Mouse (Mus musculus) MEL (cell line): ENCODE measurements at regions not wholly inside any gene's neighbourhood (a gene's known extent, or its start where the extent isn't known, plus 50 kb on each side); places are given as distances from the start of the nearest gene placed in this dataset.

ENCODE experiments used
- DNase-seq: peaks from one replicate; pipeline ENCODE4 v3.0.0; 2011; ENCODE audit warnings: low read depth, low spot score
- H3K27ac ChIP-seq: 2 replicates; pipeline ENCODE4 v1.5.1; 2012; ENCODE audit warnings: low read depth, mild to moderate bottlenecking, control low read depth, low read length, moderate library complexity; ENCODE audit not compliant: control insufficient read depth
- H3K27me3 ChIP-seq, 2 experiments: fragments of 150-350 bp in 1 of 2; sonication (generic) in 1 of 2; 2 replicates each; pipeline ENCODE4 v1.6.1; 2012; ENCODE audit warnings: low read length in 2 of 2, mild to moderate bottlenecking in 2 of 2, improper control_type of control experiment in 1 of 2, moderate library complexity in 1 of 2; ENCODE audit not compliant: insufficient read depth in 2 of 2, control insufficient read depth in 1 of 2
- H3K36me3 ChIP-seq, 2 experiments: 2 replicates each; pipeline ENCODE4 v1.6.1; 2012 to 2014; ENCODE audit warnings: low read length in 2 of 2, improper control_type of control experiment in 1 of 2, inconsistent platforms in 1 of 2, mild to moderate bottlenecking in 1 of 2; ENCODE audit not compliant: insufficient read depth in 2 of 2, control insufficient read depth in 1 of 2
- H3K4me1 ChIP-seq, 2 experiments: fragments of 150-350 bp in 1 of 2; sonication (generic) in 1 of 2; 2 replicates each; pipeline ENCODE4 v1.6.1; 2012; ENCODE audit warnings: low read length in 2 of 2, improper control_type of control experiment in 1 of 2, mild to moderate bottlenecking in 1 of 2; ENCODE audit not compliant: insufficient read depth in 2 of 2, control insufficient read depth in 1 of 2
- H3K4me3 ChIP-seq, 2 experiments: fragments of 150-350 bp in 1 of 2; sonication (generic) in 1 of 2; 2 replicates each; pipeline ENCODE4 v1.5.1; 2012; ENCODE audit warnings: low read depth in 2 of 2, low read length in 2 of 2, mild to moderate bottlenecking in 2 of 2, moderate library complexity in 2 of 2, control low read depth in 1 of 2, improper control_type of control experiment in 1 of 2; ENCODE audit not compliant: control insufficient read depth in 1 of 2, insufficient read depth in 1 of 2
- H3K79me2 ChIP-seq: 2 replicates; pipeline ENCODE4 v1.6.1; 2012; ENCODE audit warnings: mild to moderate bottlenecking, low read length, moderate library complexity; ENCODE audit not compliant: control insufficient read depth, poor library complexity, insufficient read depth
- H3K9ac ChIP-seq: 2 replicates; pipeline ENCODE4 v1.6.1; 2012; ENCODE audit warnings: low read depth, mild to moderate bottlenecking, control low read depth, low read length, moderate library complexity; ENCODE audit not compliant: control insufficient read depth, poor library complexity, severe bottlenecking
- H3K9me3 ChIP-seq: fragments of 150-350 bp; sonication (generic); replicated peaks from 2 replicates; pipeline ENCODE4 v1.6.1; 2012; ENCODE audit warnings: mild to moderate bottlenecking, low read length, improper control_type of control experiment, moderate library complexity; ENCODE audit not compliant: insufficient read depth
- BHLHE40 ChIP-seq: IDR thresholded peaks from 2 replicates; pipeline ENCODE4 v1.6.1; 2012; ENCODE audit warnings: low read depth, mild to moderate bottlenecking, inconsistent platforms, low read length, improper control_type of control experiment, borderline replicate concordance
- CTCF ChIP-seq, 3 experiments: IDR thresholded peaks in 2 of 3; conservative IDR thresholded peaks in 1 of 3; 2 replicates each; pipeline ENCODE4 v1.5.1; 2011 to 2012; ENCODE audit warnings: low read length in 3 of 3, low read depth in 2 of 3, mild to moderate bottlenecking in 2 of 3, improper control_type of control experiment in 1 of 3, inconsistent platforms in 1 of 3, mixed read lengths in 1 of 3, moderate library complexity in 1 of 3; ENCODE audit not compliant: control insufficient read depth in 1 of 3, insufficient read depth in 1 of 3, poor library complexity in 1 of 3, severe bottlenecking in 1 of 3
- ELF1 ChIP-seq: IDR thresholded peaks from 2 replicates; pipeline ENCODE4 v1.6.1; 2014; ENCODE audit warnings: low read depth, mild to moderate bottlenecking, inconsistent platforms, low read length, improper control_type of control experiment, moderate library complexity
- ETS1 ChIP-seq: IDR thresholded peaks from 2 replicates; pipeline ENCODE4 v1.6.1; 2012; ENCODE audit warnings: low read depth, mild to moderate bottlenecking, inconsistent platforms, low read length, improper control_type of control experiment, moderate library complexity
- GABPA ChIP-seq: IDR thresholded peaks from 2 replicates; pipeline ENCODE4 v1.6.1; 2012; ENCODE audit warnings: low read depth, mild to moderate bottlenecking, inconsistent platforms, low read length, improper control_type of control experiment, moderate library complexity
- GATA1 ChIP-seq: IDR thresholded peaks from 2 replicates; pipeline ENCODE4 v1.6.1; 2011; ENCODE audit warnings: low read depth, low read length, improper control_type of control experiment
- KAT2A ChIP-seq: conservative IDR thresholded peaks from 2 replicates; pipeline ENCODE4 v1.6.1; 2012; ENCODE audit warnings: low read depth, low read length, improper control_type of control experiment, inconsistent platforms
- MAFK ChIP-seq: IDR thresholded peaks from 2 replicates; pipeline ENCODE4 v1.6.1; 2011; ENCODE audit warnings: low read depth, mild to moderate bottlenecking, low read length, improper control_type of control experiment, borderline replicate concordance
- MAZ ChIP-seq: IDR thresholded peaks from 2 replicates; pipeline ENCODE4 v1.6.1; 2012; ENCODE audit warnings: low read depth, mild to moderate bottlenecking, inconsistent platforms, low read length, improper control_type of control experiment
- MXI1 ChIP-seq: IDR thresholded peaks from 2 replicates; pipeline ENCODE4 v1.6.1; 2011; ENCODE audit warnings: mild to moderate bottlenecking, low read depth, low read length, improper control_type of control experiment
- NELFE ChIP-seq: IDR thresholded peaks from 2 replicates; pipeline ENCODE4 v1.6.1; 2011; ENCODE audit warnings: low read depth, low read length, improper control_type of control experiment
- NRF1 ChIP-seq: IDR thresholded peaks from 2 replicates; pipeline ENCODE4 v1.6.1; 2014; ENCODE audit warnings: low read depth, mild to moderate bottlenecking, inconsistent platforms, low read length, improper control_type of control experiment, moderate library complexity; ENCODE audit not compliant: poor library complexity, insufficient read depth, severe bottlenecking
- POLR2AphosphoS2 ChIP-seq: IDR thresholded peaks from 2 replicates; pipeline ENCODE4 v1.6.1; 2011; ENCODE audit warnings: low read length, improper control_type of control experiment
- POLR2AphosphoS5 ChIP-seq: IDR thresholded peaks from 2 replicates; pipeline ENCODE4 v1.6.1; 2012; ENCODE audit warnings: low read depth, borderline replicate concordance, mild to moderate bottlenecking, inconsistent platforms, low read length, moderate library complexity, mixed read lengths
- SIN3A ChIP-seq: IDR thresholded peaks from 2 replicates; pipeline ENCODE4 v1.6.1; 2012; ENCODE audit warnings: low read length, improper control_type of control experiment, inconsistent platforms
- SMC3 ChIP-seq: IDR thresholded peaks from 2 replicates; pipeline ENCODE4 v1.6.1; 2011; ENCODE audit warnings: low read depth, low read length, improper control_type of control experiment
- TAL1 ChIP-seq: IDR thresholded peaks from 2 replicates; pipeline ENCODE4 v1.6.1; 2012; ENCODE audit warnings: mild to moderate bottlenecking, inconsistent platforms, low read length, moderate library complexity, mixed read lengths
- TBP ChIP-seq: IDR thresholded peaks from 2 replicates; pipeline ENCODE4 v1.8.0; 2011; ENCODE audit warnings: low read depth, low read length, improper control_type of control experiment
- TCF12 ChIP-seq: IDR thresholded peaks from 2 replicates; pipeline ENCODE4 v1.6.1; 2014; ENCODE audit warnings: low read depth, mild to moderate bottlenecking, inconsistent platforms, low read length, improper control_type of control experiment, moderate library complexity
- UBTF ChIP-seq: IDR thresholded peaks from 2 replicates; pipeline ENCODE4 v1.6.1; 2012; ENCODE audit warnings: low read depth, mild to moderate bottlenecking, inconsistent platforms, low read length, improper control_type of control experiment, moderate library complexity, borderline replicate concordance; ENCODE audit not compliant: insufficient read depth
- USF1 ChIP-seq: IDR thresholded peaks from 2 replicates; pipeline ENCODE4 v1.6.1; 2014; ENCODE audit warnings: low read depth, mild to moderate bottlenecking, inconsistent platforms, low read length, improper control_type of control experiment, moderate library complexity
- ZC3H11A ChIP-seq: IDR thresholded peaks from 2 replicates; pipeline ENCODE4 v1.6.1; 2012; ENCODE audit warnings: low read depth, mild to moderate bottlenecking, inconsistent platforms, low read length, improper control_type of control experiment
- ZMIZ1 ChIP-seq: IDR thresholded peaks from 2 replicates; pipeline ENCODE4 v1.6.1; 2012; ENCODE audit warnings: low read depth, mild to moderate bottlenecking, inconsistent platforms, low read length, improper control_type of control experiment, moderate library complexity

GRCm38 (mm10) chr1:193422886-193423285, 52.8 kb upstream of the Camk1g start:
- no peaks in the 10 kb centered on the region for H3K27me3 ChIP-seq
- no peak for DNase-seq

GRCm38 (mm10) chr1:193421820-193422219, 51.7 kb upstream of the Camk1g start:
- no peak overlapping the region for H3K9ac ChIP-seq
- no peaks in the 10 kb centered on the region for H3K36me3 ChIP-seq
- H3K27me3 ChIP-seq = no peaks in the 10 kb centered on the region
- H3K27ac ChIP-seq = no peak overlapping the region
- H3K79me2 ChIP-seq = no peaks in the 10 kb centered on the region
- H3K4me3 ChIP-seq = no peak overlapping the region
- TF ChIP-seq MAFK (no peak), CTCF (IDR thresholded peaks at IDR 0.05 in 2 of 3, conservative IDR thresholded peaks at IDR 0.05 in 1 of 3; ENCODE audit: control insufficient read depth in 1 of 3, insufficient read depth in 1 of 3, low read depth in 2 of 3, low read length in 3 of 3, poor library complexity in 1 of 3, severe bottlenecking in 1 of 3) (no peak), SIN3A (no peak), GABPA (no peak), MXI1 (no peak), TCF12 (no peak), ELF1 (no peak), ZMIZ1 (no peak), POLR2AphosphoS2 (no peak), USF1 (no peak), KAT2A (no peak), NRF1 (no peak), ZC3H11A (no peak), GATA1 (no peak), POLR2AphosphoS5 (no peak), UBTF (no peak), TBP (no peak), SMC3 (no peak), TAL1 (no peak), ETS1 (no peak)
- TF ChIP-seq, all 39 proteins: peak for 0
- DNase-seq = no peak
- Histone ChIP-seq H3K9me3 (no peaks in the 10 kb centered on the region), H3K4me1 (no peaks in the 10 kb centered on the region)

More at GRCm38 (mm10) chr1:193422886-193423285, 52.8 kb upstream of the Camk1g start:
- no peaks in the 10 kb centered on the region for H3K9me3 ChIP-seq
- no peaks in the 10 kb centered on the region for H3K36me3 ChIP-seq
- no peak overlapping the region for H3K4me3 ChIP-seq
- H3K27ac ChIP-seq = no peak overlapping the region
- TF ChIP-seq CTCF (IDR thresholded peaks at IDR 0.05 in 2 of 3, conservative IDR thresholded peaks at IDR 0.05 in 1 of 3; ENCODE audit: control insufficient read depth in 1 of 3, insufficient read depth in 1 of 3, low read depth in 2 of 3, low read length in 3 of 3, poor library complexity in 1 of 3, severe bottlenecking in 1 of 3) (no peak), MAZ (no peak), NELFE (no peak), TBP (no peak), BHLHE40 (no peak), TAL1 (no peak), SMC3 (no peak), SIN3A (no peak), ELF1 (no peak)
- TF ChIP-seq, all 39 proteins: peak for 0
- no peaks in the 10 kb centered on the region for H3K4me1 ChIP-seq
- no peak overlapping the region for H3K9ac ChIP-seq
- H3K79me2 ChIP-seq = no peaks in the 10 kb centered on the region
